Mouse (Mus musculus) heart, embryonic 16.5 days (tissue): Measurements from ENCODE around the gene Asb8. TPM values are rescaled to one million over a fixed set of nuclear protein-coding genes. Genes with fewer than 3 reads are reported as not detected.

Source experiments
- ATAC-seq: fragments of 200-750 bp; cut with Nextera tagmentation; replicated peaks from 2 replicates; pipeline ENCODE4 v1.8.0; 2017; ENCODE audit warnings: moderate number of reproducible peaks; ENCODE audit not compliant: insufficient read depth, low FRiP score; ENCODE audit errors: extremely low read depth
- H3K27ac ChIP-seq: fragments of 300-500 bp; sonication (generic); 2 replicates; pipeline ENCODE4 v1.5.1; 2014; ENCODE audit warnings: mild to moderate bottlenecking, low read length, control low read depth, moderate library complexity
- H3K27me3 ChIP-seq: fragments of 300-500 bp; sonication (generic); 2 replicates; pipeline ENCODE4 v1.6.1; 2014; ENCODE audit warnings: low read length, mixed read lengths; ENCODE audit not compliant: control insufficient read depth, insufficient read depth
- H3K36me3 ChIP-seq: fragments of 300-500 bp; sonication (generic); 2 replicates; pipeline ENCODE4 v1.6.1; 2014; ENCODE audit not compliant: control insufficient read depth, insufficient read depth
- H3K4me1 ChIP-seq: fragments of 300-500 bp; sonication (generic); 2 replicates; pipeline ENCODE4 v1.6.1; 2014; ENCODE audit warnings: low read length, mixed read lengths; ENCODE audit not compliant: control insufficient read depth, insufficient read depth
- H3K4me2 ChIP-seq: fragments of 300-500 bp; sonication (generic); 2 replicates; pipeline ENCODE4 v1.6.1; 2014; ENCODE audit warnings: low read depth, mild to moderate bottlenecking, control low read depth, low read length
- H3K4me3 ChIP-seq: fragments of 300-500 bp; sonication (generic); 2 replicates; pipeline ENCODE4 v1.5.1; 2014; ENCODE audit warnings: mild to moderate bottlenecking, control low read depth, low read length
- H3K9ac ChIP-seq: fragments of 300-500 bp; sonication (generic); 2 replicates; pipeline ENCODE4 v1.6.1; 2014; ENCODE audit warnings: low read length, control low read depth
- H3K9me3 ChIP-seq: fragments of 300-500 bp; sonication (generic); replicated peaks from 2 replicates; pipeline ENCODE4 v1.6.1; 2016; ENCODE audit warnings: low read length; ENCODE audit not compliant: control insufficient read depth
- WGBS: fragments of 180-500 bp; shearing (Covaris S2); extraction: QIAGEN DNeasy Blood & Tissue Kit; methylation state at CpG from one replicate; pipeline ENCODE4 v1.1.7; 2014; 5-methylcytosine and 5-hydroxymethylcytosine counted together
- polyA plus RNA-seq: library from polyadenylated mRNA; unstranded; fragments of >200 nt; fragmentation: Nextera tagmentation; extraction: Ambion mirVana; gene quantifications from 2 replicates; pipeline ENCODE4 v1.2.1, GENCODE M21; 2015

The Asb8 gene
- polyA plus RNA-seq, 1 experiment from 2014 or later, result 91.7 TPM

- Histone ChIP-seq H3K27me3 (no peaks in the 10 kb centered on the region), H3K4me3 (no peak overlapping the region), H3K9me3 (no peaks in the 10 kb centered on the region), H3K4me2 (no peak overlapping the region), H3K27ac (no peak overlapping the region), H3K9ac (no peak overlapping the region), H3K4me1 (peaks cover 13% of the 10 kb centered on the region), H3K36me3 (peaks cover 7% of the 10 kb centered on the region)
- 80% methylated on average over 1 of the region's 1 CpGs for WGBS
- no peak for ATAC-seq
Observed at GRCm38 (mm10) chr15:98088889-98089288, 76.5 kb downstream of the Asb8 start.

Other genes starting within 250 kb of the Asb8 start
- gene Tmem106c, start 201.4 kb downstream of the Asb8 start, polyA plus RNA-seq, result 37.7 and 38.0 TPM in 2 replicates
- gene Col2a1, start 160.9 kb downstream of the Asb8 start, polyA plus RNA-seq, result 7.8 and 11.8 TPM in 2 replicates
- gene Pfkm, start 73.0 kb downstream of the Asb8 start, polyA plus RNA-seq, result 145 and 157 TPM in 2 replicates
- 17.8 and 17.9 TPM in 2 replicates for gene Senp1, start 71.9 kb downstream of the Asb8 start, polyA plus RNA-seq
- 1.2 and 1.7 TPM in 2 replicates for gene Ccdc184, start 1.5 kb upstream of the Asb8 start, polyA plus RNA-seq
- gene Olfr288, start 29.9 kb upstream of the Asb8 start, polyA plus RNA-seq, result not detected in 2 replicates
- not detected in 2 replicates for gene Gm44579, start 55.4 kb upstream of the Asb8 start, polyA plus RNA-seq
- not detected in 2 replicates for gene Olfr287, start 55.4 kb upstream of the Asb8 start, polyA plus RNA-seq
- gene Olfr286, start 68.8 kb upstream of the Asb8 start, polyA plus RNA-seq, result not detected in 2 replicates
- not detected in 2 replicates for gene H1fnt, start 91.7 kb upstream of the Asb8 start, polyA plus RNA-seq
- gene Zfp641, start 130.5 kb upstream of the Asb8 start, polyA plus RNA-seq, result 1.6 and 2.0 TPM in 2 replicates
- gene Olfr285, start 151.7 kb upstream of the Asb8 start, polyA plus RNA-seq, result not detected in 2 replicates
- not detected in 2 replicates for gene Olfr284, start 175.4 kb upstream of the Asb8 start, polyA plus RNA-seq
- not detected in 2 replicates for gene Olfr283, start 215.3 kb upstream of the Asb8 start, polyA plus RNA-seq